Mouse (Mus musculus): ENCODE results near the gene Psma3.

- no peak for TF ChIP-seq CTCF (IDR thresholded peaks at IDR 0.05; ENCODE audit: control insufficient read depth, insufficient read depth, insufficient replicate concordance, low read depth, low read length)
- TF ChIP-seq POLR2A (IDR thresholded peaks at IDR 0.05; ENCODE audit: control insufficient read depth, low read depth, low read length): no peak
These were observed 66.0 kb downstream of the Psma3 start for GRCm38 (mm10) chr12:71040462-71040861.

Measured in testis, adult 2 months (tissue).